8 mouse cellular contexts compared by ENCODE assay signal in the genomic region with DNA sequence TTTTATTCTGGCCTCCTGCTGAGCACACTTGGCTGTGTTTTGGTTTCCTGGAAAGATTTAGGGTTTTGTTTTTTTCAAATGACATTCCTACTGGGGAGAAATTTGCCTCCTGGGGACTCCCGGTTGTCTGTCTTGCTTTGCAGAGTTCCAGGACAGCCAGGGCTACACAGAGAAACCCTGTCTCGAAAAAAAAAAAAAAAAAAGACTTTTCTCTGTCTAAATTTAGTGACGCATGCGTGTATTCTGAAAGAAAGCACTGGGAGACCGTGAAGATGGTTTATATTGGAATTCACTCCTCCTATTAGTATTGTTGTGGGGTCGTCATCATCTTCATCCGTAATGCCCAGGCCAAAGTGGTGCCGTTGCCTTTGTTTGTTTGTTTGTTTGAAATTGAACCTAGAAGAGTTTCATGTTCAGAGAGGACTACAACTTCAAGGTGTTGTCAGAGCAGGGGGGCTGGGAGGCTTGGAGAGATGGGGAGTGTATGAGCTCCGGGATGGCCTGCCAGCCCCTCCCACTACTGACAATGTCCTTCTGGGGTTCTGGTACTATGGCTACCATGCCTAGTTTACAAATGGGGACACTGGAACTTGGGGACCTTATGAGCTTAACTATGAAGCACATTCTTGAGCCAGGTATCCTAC. TPM values are rescaled to one million over a fixed set of nuclear protein-coding genes. Genes with fewer than 3 reads are reported as not detected.
DNase-seq lines count a peak whose midpoint lies in the region; ATAC-seq and TF ChIP-seq lines count a peak whose summit lies in the region.

No protein-coding gene starts in this region.

- H3K36me3 ChIP-seq in heart, adult 2 months (ENCODE audit: control insufficient read depth, insufficient read depth, low read length), result no peaks in the 10 kb centered on the region
- no peaks in the 10 kb centered on the region for H3K36me3 ChIP-seq in embryonic facial prominence, embryonic 14.5 days (ENCODE audit: control insufficient read depth, insufficient read depth, low read length)
- no peaks in the 10 kb centered on the region for H3K36me3 ChIP-seq in hindbrain, postnatal 0 days (ENCODE audit: insufficient read depth, low read length)
- H3K36me3 ChIP-seq in midbrain, embryonic 15.5 days (replicated peaks), result no peaks in the 10 kb centered on the region

- peak overlapping the region; percentile 73 for H3K4me2 ChIP-seq in embryonic facial prominence, embryonic 14.5 days (ENCODE audit: low read depth, low read length)
- H3K4me2 ChIP-seq in hindbrain, postnatal 0 days (ENCODE audit: low read depth, low read length), result peak overlapping the region; percentile 62
- H3K4me2 ChIP-seq in midbrain, embryonic 15.5 days, result peak overlapping the region; percentile 47

- H3K27ac ChIP-seq in heart, adult 2 months, result peak overlapping the region; percentile 87
- H3K27ac ChIP-seq in embryonic facial prominence, embryonic 14.5 days (replicated peaks; ENCODE audit: low read depth, low read length), result peak overlapping the region; percentile 94
- peak overlapping the region; percentile 77; the same call in 1 of the 2 replicates for H3K27ac ChIP-seq in hindbrain, postnatal 0 days
- no peak overlapping the region for H3K27ac ChIP-seq in midbrain, embryonic 15.5 days

- intact Hi-C loops in heart, adult 2 months (cut with DNase I), result loop anchor here (2.0 kb wide), 1 partner anchor 51 kb away; no protein-coding TSS in a partner anchor
- intact Hi-C loops in heart, postnatal 25 days (cut with DNase I), result no loop called here

- H3K4me1 ChIP-seq in heart, adult 2 months (ENCODE audit: control insufficient read depth, insufficient read depth, low read length), result peaks cover 2% of the 10 kb centered on the region; the same call in 1 of the 2 replicates
- peaks cover 33% of the 10 kb centered on the region for H3K4me1 ChIP-seq in embryonic facial prominence, embryonic 14.5 days (ENCODE audit: control insufficient read depth, insufficient read depth, low read length)
- H3K4me1 ChIP-seq in hindbrain, postnatal 0 days (ENCODE audit: insufficient read depth, low read length), result peaks cover 9% of the 10 kb centered on the region
- peaks cover 22% of the 10 kb centered on the region for H3K4me1 ChIP-seq in midbrain, embryonic 15.5 days

- DNase-seq in heart, adult 2 months, result peak in 1 of 2 experiments; percentile 25
- no peak for DNase-seq in heart, postnatal 25 days (ENCODE audit: low spot score)
- DNase-seq in embryonic facial prominence, embryonic 14.5 days (ENCODE audit: low spot score), result peak; percentile 60
- DNase-seq in hindbrain, postnatal 0 days (ENCODE audit: low spot score), result peak; percentile 4
- no peak for DNase-seq in adrenal gland, adult 18-20 months (ENCODE audit: low spot score in 2 of 2)
- DNase-seq in cerebellum, postnatal 25 days, result no peak

- H3K79me2 ChIP-seq in heart, adult 2 months (replicated peaks; ENCODE audit: control insufficient read depth, insufficient read depth, low read length), result no peaks in the 10 kb centered on the region

- 8% methylated on average over 9 of the region's 9 CpGs for WGBS in heart, adult 2 months
- 1% methylated on average over 9 of the region's 9 CpGs for WGBS in embryonic facial prominence, embryonic 14.5 days
- WGBS in hindbrain, postnatal 0 days, result 4% methylated on average over 9 of the region's 9 CpGs
- 8% methylated on average over 9 of the region's 9 CpGs for WGBS in midbrain, embryonic 15.5 days

- ATAC-seq in embryonic facial prominence, embryonic 14.5 days (ENCODE audit: low read depth), result no peak
- no peak for ATAC-seq in hindbrain, postnatal 0 days
- peak; percentile 58 for ATAC-seq in midbrain, embryonic 15.5 days (replicated peaks)
- ATAC-seq in megakaryocyte-erythroid progenitor cell, adult 5-6 weeks (replicated peaks; ENCODE audit: low FRiP score, low TSS enrichment, poor library complexity, severe bottlenecking), result no peak

- H3K27me3 ChIP-seq in heart, adult 2 months (ENCODE audit: control insufficient read depth, insufficient read depth, low read length), result no peaks in the 10 kb centered on the region
- H3K27me3 ChIP-seq in embryonic facial prominence, embryonic 14.5 days (replicated peaks; ENCODE audit: control insufficient read depth, insufficient read depth, low read length), result no peaks in the 10 kb centered on the region
- no peaks in the 10 kb centered on the region for H3K27me3 ChIP-seq in hindbrain, postnatal 0 days (ENCODE audit: insufficient read depth, low read length)
- no peaks in the 10 kb centered on the region for H3K27me3 ChIP-seq in midbrain, embryonic 15.5 days (replicated peaks)

- no peak for TF ChIP-seq POLR2A in heart, adult 2 months (IDR thresholded peaks at IDR 0.05; ENCODE audit: insufficient read depth, low read depth, low read length)

- no peak for TF ChIP-seq CTCF in heart, adult 2 months (IDR thresholded peaks at IDR 0.05)
- no peak for TF ChIP-seq CTCF in hindbrain, postnatal 0 days (IDR thresholded peaks at IDR 0.05; ENCODE audit: low read depth)

- H3K4me3 ChIP-seq in heart, adult 2 months, result peak overlapping the region; percentile 47
- H3K4me3 ChIP-seq in embryonic facial prominence, embryonic 14.5 days (ENCODE audit: low read depth, low read length), result peak overlapping the region; percentile 55
- H3K4me3 ChIP-seq in hindbrain, postnatal 0 days (ENCODE audit: low read length), result peak overlapping the region; percentile 33
- peak overlapping the region; percentile 26 for H3K4me3 ChIP-seq in midbrain, embryonic 15.5 days

- H3K9me3 ChIP-seq in embryonic facial prominence, embryonic 14.5 days (ENCODE audit: control insufficient read depth, low read length), result no peaks in the 10 kb centered on the region
- H3K9me3 ChIP-seq in hindbrain, postnatal 0 days (ENCODE audit: low read length), result no peaks in the 10 kb centered on the region
- H3K9me3 ChIP-seq in midbrain, embryonic 15.5 days, result no peaks in the 10 kb centered on the region

- H3K9ac ChIP-seq in heart, adult 2 months (ENCODE audit: low read depth, low read length), result peak overlapping the region; percentile 56
- peak overlapping the region; percentile 78 for H3K9ac ChIP-seq in embryonic facial prominence, embryonic 14.5 days (ENCODE audit: low read depth, low read length)
- peak overlapping the region; percentile 35 for H3K9ac ChIP-seq in hindbrain, postnatal 0 days (replicated peaks; ENCODE audit: low read length)
- no peak overlapping the region for H3K9ac ChIP-seq in midbrain, embryonic 15.5 days

- TF ChIP-seq EP300 in heart, adult 2 months (IDR thresholded peaks at IDR 0.05; ENCODE audit: insufficient read depth, low read depth, low read length), result no peak

RNA-seq across cellular contexts. Expression of gene Adamts12, which starts 1.1 kb away (rescaled TPM):
- 1 to 10 TPM; 1.3 to 2.7 TPM for total RNA-seq in heart, adult 2 months (2021)
- polyA plus RNA-seq in heart, adult 2 months (2012; rRNA removed), result 0.64 and 1.7 TPM in 2 replicates
- total RNA-seq in heart, postnatal 25 days (2021), result 1 to 10 TPM; 6.8 to 7.1 TPM
- 12.8 and 13.6 TPM in 2 replicates for polyA plus RNA-seq in embryonic facial prominence, embryonic 14.5 days (2014; fragmentation: Nextera tagmentation; extraction: Ambion mirVana)
- total RNA-seq in hindbrain, postnatal 0 days (2014; rRNA removed), result 7.9 and 11.6 TPM in 2 replicates
- polyA plus RNA-seq in hindbrain, postnatal 0 days (2015; fragmentation: Nextera tagmentation; extraction: Ambion mirVana), result 1.1 and 1.3 TPM in 2 replicates
- 1.8 and 2.2 TPM in 2 replicates for polyA plus RNA-seq in midbrain, embryonic 15.5 days (2015; fragmentation: Nextera tagmentation; extraction: Ambion mirVana)
- total RNA-seq in adrenal gland, adult 18-20 months (2021), result 1 to 10 TPM; 2.3 to 3.4 TPM
- total RNA-seq in megakaryocyte-erythroid progenitor cell, adult 5-6 weeks (2014; fragmentation: Nextera tagmentation), result not detected in 2 replicates
- total RNA-seq in megakaryocyte-erythroid progenitor cell, adult 5-6 weeks (2017), result 0.05 and 0.30 TPM in 2 replicates

RNA-seq across cellular contexts. Expression of gene Rxfp3, which starts 27.9 kb away (rescaled TPM):
- under 1 TPM; 0.05 to 0.09 TPM for total RNA-seq in heart, adult 2 months (2021)
- polyA plus RNA-seq in heart, adult 2 months (2012; rRNA removed), result 0.06 and 0.08 TPM in 2 replicates
- total RNA-seq in heart, postnatal 25 days (2021), result under 1 TPM in 1 of 2 experiments, not detected in 1; 0.08 TPM
- polyA plus RNA-seq in embryonic facial prominence, embryonic 14.5 days (2014; fragmentation: Nextera tagmentation; extraction: Ambion mirVana), result 1.2 and 1.6 TPM in 2 replicates
- total RNA-seq in hindbrain, postnatal 0 days (2014; rRNA removed), result 7.3 and 8.3 TPM in 2 replicates
- 3.2 TPM in 2 replicates for polyA plus RNA-seq in hindbrain, postnatal 0 days (2015; fragmentation: Nextera tagmentation; extraction: Ambion mirVana)
- 2.6 and 3.0 TPM in 2 replicates for polyA plus RNA-seq in midbrain, embryonic 15.5 days (2015; fragmentation: Nextera tagmentation; extraction: Ambion mirVana)
- total RNA-seq in adrenal gland, adult 18-20 months (2021), result not detected
- total RNA-seq in megakaryocyte-erythroid progenitor cell, adult 5-6 weeks (2014; fragmentation: Nextera tagmentation), result not detected in 2 replicates
- not detected in 2 replicates for total RNA-seq in megakaryocyte-erythroid progenitor cell, adult 5-6 weeks (2017)

Comparison
In these comparisons a context has a peak if more than half of its experiments do, and no peak if none do; other contexts are left out.
1. DNase-seq: peak in embryonic facial prominence, embryonic 14.5 days (single experiment) and hindbrain, postnatal 0 days (single experiment); none in heart, postnatal 25 days (single experiment), adrenal gland, adult 18-20 months (0 of 2) and cerebellum, postnatal 25 days (0 of 2).
2. Peak in every context shown above with its lines, with median percentiles within 50 percentile points of each other: H3K4me3 ChIP-seq and H3K4me2 ChIP-seq.